Mouse (Mus musculus) CD4-positive, CD25-positive, alpha-beta regulatory T cell, adult 4 months (primary cell): ENCODE measurements at regions not wholly inside any gene's neighbourhood (a gene's known extent, or its start where the extent isn't known, plus 50 kb on each side); places are given as distances from the start of the nearest gene placed in this dataset.
"Not testable (repeated sequence)": the region's sequence is repeated elsewhere in the genome, so short reads cannot be mapped to it uniquely, and the experiment has no call there.

Source experiments
- ATAC-seq: one replicate; pipeline ENCODE4 v1.8.0; 2017

- ATAC-seq: not testable (repeated sequence)
Measured at GRCm38 (mm10) chr9:11441241-11441997, 536.8 kb upstream of the Cntn5 start.

- no peak for ATAC-seq
Measured at GRCm38 (mm10) chr9:11436443-11437167, 532.0 kb upstream of the Cntn5 start.

- ATAC-seq: no peak
Measured at GRCm38 (mm10) chr9:11436014-11436413, 531.4 kb upstream of the Cntn5 start.

GRCm38 (mm10) chr9:11435019-11435418 is 530.4 kb upstream of the Cntn5 start:
- ATAC-seq: peak; percentile 91

- no peak for ATAC-seq
Measured at GRCm38 (mm10) chr9:11426473-11426872, 521.9 kb upstream of the Cntn5 start.

GRCm38 (mm10) chr9:11396829-11397228 is 492.3 kb upstream of the Cntn5 start:
- peak; percentile 87 for ATAC-seq

- ATAC-seq: no peak
Measured at GRCm38 (mm10) chr9:11381648-11382075, 477.1 kb upstream of the Cntn5 start.

- no peak for ATAC-seq
Measured at GRCm38 (mm10) chr9:11380531-11380930, 476.0 kb upstream of the Cntn5 start.

GRCm38 (mm10) chr9:11378046-11378445 is 473.5 kb upstream of the Cntn5 start:
- no peak for ATAC-seq

- ATAC-seq: no peak
Measured at GRCm38 (mm10) chr9:11377586-11377985, 473.0 kb upstream of the Cntn5 start.

GRCm38 (mm10) chr9:11373294-11373903 is 468.8 kb upstream of the Cntn5 start:
- peak; percentile 61 for ATAC-seq

GRCm38 (mm10) chr9:11368056-11368455 is 463.5 kb upstream of the Cntn5 start:
- no peak for ATAC-seq

- ATAC-seq: peak; percentile 86
Measured at GRCm38 (mm10) chr9:11328900-11329299, 424.3 kb upstream of the Cntn5 start.

GRCm38 (mm10) chr9:11317221-11317620 is 412.6 kb upstream of the Cntn5 start:
- no peak for ATAC-seq

- not testable (repeated sequence) for ATAC-seq
Measured at GRCm38 (mm10) chr9:11297116-11297515, 392.5 kb upstream of the Cntn5 start.

- no peak for ATAC-seq
Measured at GRCm38 (mm10) chr9:11285135-11285534, 380.6 kb upstream of the Cntn5 start.

- no peak for ATAC-seq
Measured at GRCm38 (mm10) chr9:11284549-11284948, 380.0 kb upstream of the Cntn5 start.

GRCm38 (mm10) chr9:11279409-11280127 is 375.0 kb upstream of the Cntn5 start:
- ATAC-seq: no peak

- ATAC-seq: no peak
Measured at GRCm38 (mm10) chr9:11277810-11278209, 373.2 kb upstream of the Cntn5 start.

- ATAC-seq: no peak
Measured at GRCm38 (mm10) chr9:11276966-11277365, 372.4 kb upstream of the Cntn5 start.

- no peak for ATAC-seq
Measured at GRCm38 (mm10) chr9:11256848-11257247, 352.3 kb upstream of the Cntn5 start.

GRCm38 (mm10) chr9:11206829-11207228 is 302.3 kb upstream of the Cntn5 start:
- no peak for ATAC-seq

GRCm38 (mm10) chr9:11206267-11206666 is 301.7 kb upstream of the Cntn5 start:
- ATAC-seq: no peak
